Mouse (Mus musculus): ENCODE data around the gene Cacnb1. TPM values are rescaled to one million over a fixed set of nuclear protein-coding genes. Genes with fewer than 3 reads are reported as not detected.

The Cacnb1 gene
- polyA plus RNA-seq, 1 experiment from 2014 or later = 16.6 TPM

DNA sequence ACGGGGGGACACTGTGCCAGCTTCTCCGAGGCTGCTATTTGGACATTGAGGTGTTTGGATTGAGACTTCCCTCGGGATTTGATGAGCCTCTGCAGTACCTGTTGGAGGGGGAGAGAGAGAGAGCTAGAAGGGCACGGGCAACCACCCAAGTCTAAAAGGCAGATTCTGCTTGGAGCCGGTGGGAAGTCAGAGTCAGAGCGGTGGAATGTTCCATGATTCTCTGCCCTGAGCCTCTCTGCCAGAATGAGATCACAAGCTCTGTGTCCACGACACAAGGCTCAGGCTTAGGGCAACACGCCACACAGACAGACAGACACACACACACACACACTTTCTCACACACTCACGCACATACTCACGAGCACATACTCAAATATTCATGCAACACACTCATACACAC lies 17.1 kb downstream of the Cacnb1 start:
- Histone ChIP-seq H3K4me3 (no peak overlapping the region), H3K4me2 (no peak overlapping the region), H3K9me3 (no peaks in the 10 kb centered on the region), H3K36me3 (peaks cover 76% of the 10 kb centered on the region), H3K9ac (no peak overlapping the region), H3K27ac (no peak overlapping the region), H3K27me3 (peaks cover 11% of the 10 kb centered on the region), H3K4me1 (peaks cover 30% of the 10 kb centered on the region)
- 84% methylated on average over 10 of the region's 10 CpGs for WGBS
- no peak for ATAC-seq (ENCODE audit: insufficient number of reproducible peaks, insufficient read depth, low FRiP score, low TSS enrichment, low read depth)

DNA sequence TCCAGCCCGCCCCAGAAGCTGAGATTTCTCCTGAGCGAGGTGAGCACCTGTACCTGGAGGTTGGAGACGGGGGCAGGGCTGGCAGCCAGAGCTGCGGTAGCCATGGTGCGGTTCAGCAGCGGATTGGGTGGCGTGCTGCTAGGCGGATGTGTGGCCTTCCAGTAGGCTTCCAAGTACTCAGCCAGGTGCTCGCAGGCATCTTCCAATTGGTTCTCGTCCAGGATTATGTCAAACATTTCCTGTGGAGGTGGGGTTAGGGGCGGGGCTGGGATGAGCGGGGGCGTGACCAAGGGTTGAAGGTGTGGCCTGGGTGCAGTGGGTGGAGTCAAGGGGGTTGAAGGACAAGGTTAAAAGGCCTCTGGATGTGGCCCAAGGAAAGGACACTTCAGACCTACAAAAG lies 17.8 kb downstream of the Cacnb1 start:
- Histone ChIP-seq H3K27me3 (peaks cover 14% of the 10 kb centered on the region), H3K36me3 (peaks cover 70% of the 10 kb centered on the region), H3K9ac (0 out of 2 replicates have a peak overlapping the region, but pooled peaks have one; percentile 4), H3K4me2 (no peak overlapping the region), H3K27ac (no peak overlapping the region), H3K4me1 (peaks cover 30% of the 10 kb centered on the region), H3K4me3 (no peak overlapping the region), H3K9me3 (no peaks in the 10 kb centered on the region)
- ATAC-seq (ENCODE audit: insufficient number of reproducible peaks, insufficient read depth, low FRiP score, low TSS enrichment, low read depth) = no peak
- 47% methylated on average over 13 of the region's 13 CpGs for WGBS

DNA sequence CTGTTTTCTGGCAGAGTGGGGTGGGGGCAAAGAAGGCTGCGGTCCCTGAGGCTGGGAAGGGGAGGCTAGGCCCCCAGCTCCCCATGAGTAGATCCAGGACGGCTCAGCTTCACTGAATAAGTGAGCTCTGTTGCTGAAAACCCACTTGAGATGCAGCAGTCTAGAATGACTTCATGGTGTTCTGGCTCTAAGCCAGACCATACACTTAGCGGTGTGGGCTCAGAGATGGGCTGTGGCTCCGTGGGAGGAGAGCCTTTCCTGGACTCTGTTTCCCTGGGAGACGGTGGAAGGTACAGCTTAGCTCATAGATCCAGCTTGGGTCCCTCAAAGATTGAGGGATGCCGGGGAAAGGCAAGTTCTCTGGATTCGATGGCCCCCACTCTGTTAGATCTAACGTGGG lies 18.7 kb downstream of the Cacnb1 start:
- Histone ChIP-seq H3K27ac (peak overlapping the region; percentile 53; the same call in 1 of the 2 replicates), H3K9me3 (no peaks in the 10 kb centered on the region), H3K27me3 (peaks cover 14% of the 10 kb centered on the region), H3K4me1 (peaks cover 33% of the 10 kb centered on the region), H3K36me3 (peaks cover 60% of the 10 kb centered on the region), H3K9ac (no peak overlapping the region), H3K4me2 (no peak overlapping the region), H3K4me3 (no peak overlapping the region)
- 72% methylated on average over 8 of the region's 8 CpGs for WGBS
- no peak for ATAC-seq (ENCODE audit: insufficient number of reproducible peaks, insufficient read depth, low FRiP score, low TSS enrichment, low read depth)

DNA sequence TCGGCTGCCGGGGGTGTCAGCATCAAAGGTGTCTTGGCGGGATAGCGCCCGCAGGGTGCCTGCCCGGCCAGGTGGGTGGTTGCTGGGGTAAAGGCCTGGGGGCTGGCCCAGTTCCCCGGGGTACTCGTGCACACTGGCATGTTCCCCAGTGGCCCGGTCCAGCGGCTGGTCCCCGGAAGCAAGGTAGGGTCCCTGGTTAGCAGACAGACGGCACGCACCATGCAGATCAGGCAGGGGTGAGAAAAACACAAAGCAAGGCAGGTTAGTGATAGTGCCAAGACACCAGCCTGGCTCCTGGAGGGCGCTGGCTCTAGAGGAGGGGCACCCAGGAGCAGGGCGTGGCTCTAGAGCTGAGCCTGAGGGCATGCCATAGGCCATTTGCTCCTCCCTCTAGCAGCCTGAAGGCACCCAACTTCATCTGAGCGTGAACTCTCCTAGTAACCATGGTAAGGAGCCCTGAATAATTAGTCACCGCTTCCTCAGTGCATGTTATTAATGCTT lies 19.6 kb downstream of the Cacnb1 start:
- Histone ChIP-seq H3K27me3 (peaks cover 14% of the 10 kb centered on the region), H3K4me2 (0 out of 2 replicates have a peak overlapping the region, but pooled peaks have one; percentile 14), H3K4me1 (peaks cover 33% of the 10 kb centered on the region), H3K9me3 (no peaks in the 10 kb centered on the region), H3K27ac (no peak overlapping the region), H3K36me3 (peaks cover 51% of the 10 kb centered on the region), H3K4me3 (no peak overlapping the region), H3K9ac (peak overlapping the region; percentile 51; the same call in 1 of the 2 replicates)
- 44% methylated on average over 17 of the region's 17 CpGs for WGBS
- ATAC-seq (ENCODE audit: insufficient number of reproducible peaks, insufficient read depth, low FRiP score, low TSS enrichment, low read depth) = no peak

DNA sequence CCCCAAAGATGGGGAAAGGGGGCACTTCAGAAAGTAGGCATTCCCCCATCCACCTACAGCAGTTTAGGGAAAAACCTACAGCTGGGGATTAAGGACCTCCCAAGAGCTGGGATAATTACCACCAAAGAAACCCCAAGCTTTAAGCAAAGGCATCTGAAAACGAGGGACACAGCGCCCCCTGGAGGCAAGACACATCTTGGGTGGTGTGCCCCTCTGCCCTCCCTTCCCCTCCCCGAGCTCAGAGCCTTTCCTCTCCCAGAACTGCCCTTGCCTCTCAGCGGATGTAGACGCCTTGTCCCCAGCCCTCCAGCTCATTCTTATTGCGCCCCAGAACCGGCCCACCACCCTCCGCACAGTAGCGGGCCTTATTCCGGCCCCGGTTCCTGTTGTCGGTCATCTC lies 20.2 kb downstream of the Cacnb1 start:
- no peaks in the 10 kb centered on the region for H3K9me3 ChIP-seq
- H3K4me3 ChIP-seq = no peak overlapping the region
- WGBS = 14% methylated on average over 12 of the region's 12 CpGs
- peaks cover 33% of the 10 kb centered on the region for H3K4me1 ChIP-seq
- no peak overlapping the region for H3K27ac ChIP-seq
- H3K27me3 ChIP-seq = peaks cover 14% of the 10 kb centered on the region
- H3K36me3 ChIP-seq = peaks cover 45% of the 10 kb centered on the region
- peak overlapping the region; percentile 51; the same call in 1 of the 2 replicates for H3K9ac ChIP-seq
- ATAC-seq (ENCODE audit: insufficient number of reproducible peaks, insufficient read depth, low FRiP score, low TSS enrichment, low read depth) = no peak
- peak overlapping the region; percentile 14; the same call in 1 of the 2 replicates for H3K4me2 ChIP-seq

DNA sequence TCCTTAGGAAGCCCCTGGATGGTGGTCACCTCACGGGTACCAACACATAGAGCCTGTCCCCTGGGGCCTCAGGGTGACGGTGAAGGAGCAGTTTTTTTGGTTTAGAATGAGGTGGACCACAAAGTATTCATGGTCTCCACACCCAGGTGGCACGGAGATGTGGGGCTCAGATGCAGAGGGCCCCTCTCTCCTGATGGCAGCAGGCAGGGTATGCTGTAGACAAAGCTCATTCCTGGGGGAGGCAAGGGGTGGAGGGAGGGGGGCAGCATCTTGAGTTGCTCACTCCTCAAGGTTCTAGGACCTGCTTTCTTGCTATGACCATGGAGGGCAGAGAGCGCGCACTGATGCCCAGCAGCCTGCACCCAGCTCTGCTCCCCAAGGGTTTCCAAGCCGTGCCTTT lies 20.8 kb downstream of the Cacnb1 start:
- ATAC-seq (ENCODE audit: insufficient number of reproducible peaks, insufficient read depth, low FRiP score, low TSS enrichment, low read depth) = no peak
- H3K9me3 ChIP-seq = no peaks in the 10 kb centered on the region
- H3K4me1 ChIP-seq = peaks cover 33% of the 10 kb centered on the region
- 0 out of 2 replicates have a peak overlapping the region, but pooled peaks have one; percentile 21 for H3K9ac ChIP-seq
- H3K27me3 ChIP-seq = peaks cover 14% of the 10 kb centered on the region
- peaks cover 39% of the 10 kb centered on the region for H3K36me3 ChIP-seq
- 58% methylated on average over 6 of the region's 6 CpGs for WGBS
- H3K27ac ChIP-seq = no peak overlapping the region
- H3K4me2 ChIP-seq = no peak overlapping the region
- H3K4me3 ChIP-seq = no peak overlapping the region

DNA sequence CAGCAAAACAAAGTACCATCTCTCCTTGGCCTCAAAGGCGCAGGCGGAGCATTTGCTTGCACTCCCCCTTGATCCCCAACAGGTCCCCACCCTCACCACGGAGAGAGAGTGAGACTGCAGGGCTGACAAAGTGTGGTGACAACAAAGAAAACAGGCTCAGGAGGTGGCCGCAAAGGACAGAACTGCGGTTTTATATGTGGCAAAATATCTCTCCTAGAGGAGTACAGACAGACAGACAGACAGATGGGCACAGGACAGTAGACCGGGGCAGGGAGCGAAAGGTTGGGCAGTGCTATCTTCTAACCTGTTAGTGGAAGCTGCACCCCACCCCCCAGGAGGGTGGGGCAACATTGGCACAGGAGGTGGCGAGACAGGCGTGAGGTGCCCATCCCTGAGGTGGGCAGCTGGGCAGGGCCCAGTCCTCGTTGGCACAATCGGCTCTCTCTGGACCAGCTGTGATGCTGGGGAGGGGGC lies 21.4 kb downstream of the Cacnb1 start:
- Histone ChIP-seq H3K4me3 (no peak overlapping the region), H3K9me3 (no peaks in the 10 kb centered on the region), H3K4me2 (no peak overlapping the region), H3K4me1 (peaks cover 33% of the 10 kb centered on the region), H3K36me3 (peaks cover 33% of the 10 kb centered on the region), H3K27me3 (peaks cover 14% of the 10 kb centered on the region), H3K27ac (no peak overlapping the region), H3K9ac (0 out of 2 replicates have a peak overlapping the region, but pooled peaks have one; percentile 28)
- WGBS = 38% methylated on average over 11 of the region's 11 CpGs
- no peak for ATAC-seq (ENCODE audit: insufficient number of reproducible peaks, insufficient read depth, low FRiP score, low TSS enrichment, low read depth)

DNA sequence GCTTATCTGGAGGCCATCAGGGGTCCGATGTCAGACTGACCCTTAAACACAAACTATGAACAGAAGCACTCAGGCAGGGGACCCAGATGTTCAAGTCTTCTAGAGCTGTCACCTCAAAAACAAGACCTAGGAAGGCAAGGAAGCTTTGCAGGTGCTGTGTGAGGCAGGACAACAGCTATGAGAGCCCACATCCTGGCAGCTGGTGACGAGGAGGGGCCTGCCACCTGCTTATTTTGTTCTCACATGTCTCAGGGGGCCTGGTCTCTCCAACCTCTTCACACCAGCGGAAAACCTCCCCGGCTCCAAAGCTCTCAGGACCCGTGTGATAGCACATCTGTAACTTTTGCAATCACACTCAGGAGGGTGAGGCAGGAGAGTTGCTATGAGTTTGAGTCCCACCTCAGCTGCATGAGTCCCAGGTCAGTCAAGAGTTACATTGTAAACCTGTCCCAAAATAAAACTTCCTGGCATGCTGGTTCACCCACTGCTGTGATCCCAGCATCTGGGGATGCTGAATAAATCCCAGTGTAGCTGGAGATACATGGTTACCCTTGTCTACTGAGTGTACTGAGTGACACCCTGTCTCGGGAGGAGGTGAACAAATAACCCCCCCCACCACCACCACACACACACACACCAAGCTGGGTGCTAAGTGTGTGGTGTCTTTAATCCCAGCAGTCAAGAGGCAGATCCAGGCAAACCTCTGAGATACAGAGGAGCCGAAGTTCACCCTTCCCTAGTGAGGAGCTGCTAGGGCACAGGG lies 22.3 kb downstream of the Cacnb1 start:
- WGBS = 48% methylated on average over 7 of the region's 7 CpGs
- H3K36me3 ChIP-seq = peaks cover 25% of the 10 kb centered on the region
- H3K4me1 ChIP-seq = peaks cover 33% of the 10 kb centered on the region
- H3K4me2 ChIP-seq = no peak overlapping the region
- H3K4me3 ChIP-seq = no peak overlapping the region
- H3K27me3 ChIP-seq = peaks cover 14% of the 10 kb centered on the region
- H3K27ac ChIP-seq = no peak overlapping the region
- H3K9ac ChIP-seq = no peak overlapping the region
- no peak for ATAC-seq (ENCODE audit: insufficient number of reproducible peaks, insufficient read depth, low FRiP score, low TSS enrichment, low read depth)
- H3K9me3 ChIP-seq = no peaks in the 10 kb centered on the region

DNA sequence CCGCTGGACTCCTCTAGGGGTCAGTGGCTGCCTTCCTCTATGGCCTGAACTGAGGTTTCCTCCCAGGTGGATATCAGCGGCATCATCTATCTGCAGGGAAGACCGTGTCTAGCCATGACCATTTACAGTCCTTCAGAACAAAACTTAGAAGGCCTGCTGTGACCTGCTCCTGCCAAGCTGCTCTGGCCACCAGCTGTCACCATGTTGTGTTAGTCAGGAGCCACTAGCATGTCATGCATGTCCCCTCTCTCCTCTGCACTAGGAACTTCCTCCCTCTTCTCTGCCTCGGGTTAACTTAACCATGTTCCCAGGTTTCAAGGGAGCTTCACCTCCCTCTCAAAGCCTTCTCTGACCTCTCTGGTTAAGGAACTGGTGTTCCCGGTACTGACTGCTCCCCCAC lies 23.1 kb downstream of the Cacnb1 start:
- peaks cover 38% of the 10 kb centered on the region for H3K4me1 ChIP-seq
- WGBS = 66% methylated on average over 5 of the region's 5 CpGs
- no peak overlapping the region for H3K9ac ChIP-seq
- no peak for ATAC-seq (ENCODE audit: insufficient number of reproducible peaks, insufficient read depth, low FRiP score, low TSS enrichment, low read depth)
- no peak overlapping the region for H3K27ac ChIP-seq
- no peak overlapping the region for H3K4me2 ChIP-seq
- H3K4me3 ChIP-seq = no peak overlapping the region
- H3K9me3 ChIP-seq = no peaks in the 10 kb centered on the region
- peaks cover 14% of the 10 kb centered on the region for H3K27me3 ChIP-seq
- peaks cover 17% of the 10 kb centered on the region for H3K36me3 ChIP-seq

DNA sequence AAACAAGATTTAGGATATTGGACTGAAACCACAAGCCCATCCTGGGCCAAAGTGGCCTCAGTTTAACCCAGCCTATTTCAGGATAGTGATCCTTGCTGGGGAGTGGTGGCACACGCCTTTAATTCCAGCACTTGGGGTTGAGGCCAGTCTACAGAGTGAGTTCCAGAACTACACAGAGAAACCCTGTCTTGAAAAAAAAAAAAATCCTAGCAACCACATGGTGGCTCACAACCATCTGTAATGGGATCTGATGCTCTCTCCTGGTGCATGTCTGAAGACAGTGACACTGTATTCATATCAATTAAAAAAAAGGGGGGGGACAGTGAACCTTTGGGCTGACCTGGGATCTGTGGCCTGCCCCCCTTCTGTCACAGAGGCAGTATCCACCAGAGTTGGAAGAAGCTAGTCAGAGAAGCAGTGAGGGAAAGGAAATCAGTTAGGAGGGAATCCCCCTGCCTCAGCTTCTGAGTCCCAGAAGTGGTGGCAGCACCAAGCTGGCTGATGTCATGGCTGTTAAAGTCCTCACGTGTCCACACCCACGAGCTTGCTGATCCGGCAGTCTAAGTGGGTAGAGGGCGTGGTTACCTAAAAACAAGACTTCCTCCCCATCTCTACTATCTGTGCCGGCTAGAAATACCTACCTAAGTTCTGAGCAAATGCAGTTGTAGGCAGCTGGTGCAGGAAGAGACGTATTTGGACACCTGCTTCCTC lies 23.8 kb downstream of the Cacnb1 start:
- H3K4me3 ChIP-seq = no peak overlapping the region
- no peak for ATAC-seq (ENCODE audit: insufficient number of reproducible peaks, insufficient read depth, low FRiP score, low TSS enrichment, low read depth)
- peaks cover 17% of the 10 kb centered on the region for H3K27me3 ChIP-seq
- no peak overlapping the region for H3K27ac ChIP-seq
- H3K36me3 ChIP-seq = peaks cover 10% of the 10 kb centered on the region
- H3K9me3 ChIP-seq = no peaks in the 10 kb centered on the region
- H3K4me2 ChIP-seq = no peak overlapping the region
- WGBS = 62% methylated on average over 7 of the region's 7 CpGs
- peaks cover 40% of the 10 kb centered on the region for H3K4me1 ChIP-seq
- H3K9ac ChIP-seq = no peak overlapping the region

DNA sequence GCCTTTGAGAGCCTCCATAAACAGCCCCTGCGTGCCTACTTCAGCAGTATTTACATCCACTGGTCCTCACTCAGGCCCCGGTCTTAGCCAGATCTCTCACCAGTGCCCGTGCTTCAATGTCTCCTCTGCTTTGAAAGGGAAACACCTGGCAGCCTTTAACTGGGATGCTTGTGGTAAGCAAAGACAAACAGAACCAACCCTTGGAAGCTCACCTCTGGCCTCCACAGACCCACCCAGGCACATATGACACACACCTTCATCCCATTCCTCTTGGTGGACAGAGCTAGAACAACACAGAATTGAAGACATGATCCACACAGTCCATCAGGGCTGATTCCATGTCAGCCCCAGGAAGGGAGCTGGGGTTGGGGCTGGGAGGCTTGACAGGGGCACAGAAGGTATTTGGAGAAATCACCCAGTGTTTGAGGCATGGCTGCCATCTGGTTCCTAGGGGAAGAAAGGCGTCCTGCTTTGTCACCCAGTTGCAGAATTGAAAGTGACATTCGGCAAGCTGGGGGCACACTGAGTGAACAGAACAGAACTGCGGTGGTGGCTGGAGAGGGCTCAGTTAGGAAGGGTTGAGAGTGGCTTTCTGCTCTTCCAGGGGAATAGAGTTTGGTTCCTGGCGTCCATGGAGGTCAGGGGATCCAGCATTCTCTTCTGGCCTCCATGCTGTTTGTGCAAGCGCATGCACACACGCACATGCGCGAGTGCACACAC lies 24.6 kb downstream of the Cacnb1 start:
- Histone ChIP-seq H3K27ac (no peak overlapping the region), H3K4me1 (peaks cover 32% of the 10 kb centered on the region), H3K36me3 (peaks cover 6% of the 10 kb centered on the region; the same call in 1 of the 2 replicates), H3K9me3 (no peaks in the 10 kb centered on the region), H3K4me2 (no peak overlapping the region), H3K4me3 (no peak overlapping the region), H3K9ac (no peak overlapping the region), H3K27me3 (peaks cover 17% of the 10 kb centered on the region)
- WGBS = 82% methylated on average over 11 of the region's 11 CpGs
- ATAC-seq (ENCODE audit: insufficient number of reproducible peaks, insufficient read depth, low FRiP score, low TSS enrichment, low read depth) = no peak

Data from embryonic facial prominence, embryonic 13.5 days (tissue).